Mouse (Mus musculus): ENCODE data around the gene Lama2.

The Lama2 gene

GRCm38 (mm10) chr10:27384636-27385035 lies 234.9 kb downstream of the Lama2 start:
- DNase-seq (ENCODE audit: low read depth, low spot score) = no peak

DNA sequence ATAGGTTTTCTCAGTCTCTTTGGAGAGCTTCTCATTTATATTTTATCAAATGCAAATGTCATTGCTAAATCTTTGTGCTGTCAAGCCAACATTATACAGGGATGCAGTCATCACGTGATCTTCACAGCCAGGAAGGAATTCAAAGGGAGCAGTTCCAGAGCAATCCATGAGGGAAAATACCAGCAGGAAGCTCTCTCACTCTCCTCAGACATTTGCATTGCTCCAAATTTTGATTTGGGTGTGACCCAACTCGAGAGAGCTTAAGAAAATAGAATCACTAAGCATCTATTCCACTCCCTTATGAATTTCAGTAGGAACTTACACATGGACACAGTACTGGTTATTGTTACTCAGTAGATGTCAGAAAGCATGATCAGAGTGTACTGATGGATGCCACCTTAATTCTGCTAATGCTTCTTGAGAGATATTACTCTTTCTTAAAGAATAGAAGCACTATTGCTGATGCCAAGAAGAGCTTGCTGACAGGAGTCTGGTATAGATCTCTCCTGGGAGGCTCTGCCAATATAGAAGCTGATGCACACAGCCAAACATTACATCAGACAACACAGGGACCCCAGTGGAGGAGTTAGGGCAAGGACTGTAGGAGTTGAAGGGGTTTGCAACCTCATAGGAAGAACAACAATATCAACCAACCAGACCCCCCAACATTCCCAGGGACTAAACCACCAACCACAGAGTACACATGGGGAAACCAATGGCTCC lies 236.5 kb downstream of the Lama2 start:
- no peak for DNase-seq (ENCODE audit: low read depth, low spot score)

GRCm38 (mm10) chr10:27378286-27378685 lies 241.3 kb downstream of the Lama2 start:
- DNase-seq (ENCODE audit: low read depth, low spot score) = no peak

DNA sequence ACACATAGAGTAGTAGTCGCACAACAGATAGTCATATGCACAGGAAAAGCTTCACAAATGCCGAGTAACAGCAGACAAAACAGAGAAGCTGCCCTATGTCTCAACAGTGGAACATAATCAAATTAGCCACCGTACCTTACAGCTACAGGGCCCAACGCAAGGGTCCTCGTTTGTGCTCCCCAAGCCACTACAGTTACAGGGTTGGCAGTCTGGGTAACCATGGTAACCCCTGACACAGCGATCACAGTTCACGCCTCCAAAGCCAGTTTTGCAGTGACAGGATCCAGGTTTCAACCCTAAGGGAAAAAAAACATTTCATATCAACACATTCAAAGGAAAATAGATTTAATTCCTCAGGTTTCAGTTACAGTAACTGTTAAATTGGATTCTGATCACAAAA lies 275.3 kb downstream of the Lama2 start:
- DNase-seq (ENCODE audit: low read depth, low spot score) = no peak

DNA sequence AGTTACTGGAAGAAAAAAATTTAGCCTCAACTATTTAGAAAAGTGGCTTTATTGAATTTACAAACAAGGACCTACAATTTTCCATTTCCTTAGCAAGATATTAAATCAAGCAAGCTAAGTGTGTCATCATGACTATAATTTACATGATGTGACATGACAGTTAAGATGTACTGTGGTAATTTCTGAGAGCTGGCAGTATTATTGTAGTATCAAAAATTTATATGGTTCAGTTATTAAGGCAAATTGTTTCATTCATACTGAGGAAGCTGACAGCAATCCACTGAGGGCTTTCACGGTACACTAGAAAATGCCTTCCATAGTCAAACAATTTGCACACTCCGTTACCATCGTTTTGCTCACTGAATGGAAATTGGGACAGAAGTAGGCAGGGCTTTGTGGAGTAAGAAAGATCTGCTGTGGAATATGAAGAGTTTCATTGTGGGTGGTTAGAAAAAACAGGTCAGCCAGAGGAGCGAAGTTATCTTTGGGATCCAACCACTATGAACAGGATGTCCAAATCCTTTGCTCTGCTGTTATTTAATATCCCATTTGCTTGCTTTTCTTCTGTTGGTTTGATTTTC lies 297.1 kb downstream of the Lama2 start:
- no peak for DNase-seq (ENCODE audit: low read depth, low spot score)

GRCm38 (mm10) chr10:27307444-27307843 lies 312.1 kb downstream of the Lama2 start:
- DNase-seq (ENCODE audit: low read depth, low spot score) = no peak

- no peak for DNase-seq (ENCODE audit: low read depth, low spot score)
These were observed 314.3 kb downstream of the Lama2 start for GRCm38 (mm10) chr10:27305301-27305700.

- DNase-seq (ENCODE audit: low read depth, low spot score) = no peak
These were observed 334.3 kb downstream of the Lama2 start for GRCm38 (mm10) chr10:27285098-27285860.

GRCm38 (mm10) chr10:27267432-27267831 lies 352.1 kb downstream of the Lama2 start:
- DNase-seq (ENCODE audit: low read depth, low spot score) = no peak

DNA sequence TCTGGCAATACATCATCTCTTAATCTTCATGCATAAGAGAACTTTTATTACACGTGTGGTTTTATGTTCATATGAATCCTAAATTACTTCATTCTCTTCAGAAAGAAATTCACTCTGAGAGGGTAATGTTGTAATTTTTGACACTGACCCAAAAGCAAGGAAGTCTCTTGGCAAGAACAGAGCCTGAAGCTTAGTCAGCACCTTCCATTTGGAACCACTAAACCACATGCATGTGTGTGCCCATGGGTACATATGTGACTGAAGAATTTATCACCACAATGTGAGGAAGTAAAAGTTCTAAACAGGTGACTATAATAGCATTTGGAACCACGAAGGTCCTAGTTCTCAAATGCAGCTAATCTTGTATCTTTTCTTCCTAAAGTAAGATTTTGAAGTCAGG lies 353.7 kb downstream of the Lama2 start:
- no peak for DNase-seq (ENCODE audit: low read depth, low spot score)

- no peak for DNase-seq (ENCODE audit: low read depth, low spot score)
These were observed 354.8 kb downstream of the Lama2 start for GRCm38 (mm10) chr10:27264713-27265112.

- no peak for DNase-seq (ENCODE audit: low read depth, low spot score)
These were observed 369.8 kb downstream of the Lama2 start for GRCm38 (mm10) chr10:27249741-27250140.

DNA sequence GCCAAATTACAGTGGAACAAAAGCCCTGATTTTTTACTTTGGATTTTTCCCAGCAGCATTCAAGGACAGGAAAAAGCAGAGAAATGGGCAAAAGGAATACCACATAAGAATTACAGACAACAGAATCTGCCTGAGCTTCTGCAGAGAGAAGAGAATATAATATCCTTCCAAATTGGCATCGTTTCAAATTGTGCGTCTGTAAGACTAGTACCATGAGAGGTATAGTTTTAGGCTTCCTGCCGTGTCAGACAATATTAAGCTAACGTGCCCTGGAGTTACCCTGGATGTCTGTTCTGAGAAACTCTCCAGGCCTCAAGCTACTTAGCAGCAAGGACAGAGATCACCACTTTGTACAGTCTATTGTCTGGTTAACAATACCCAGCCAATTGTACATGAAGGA lies 384.8 kb downstream of the Lama2 start:
- DNase-seq (ENCODE audit: low read depth, low spot score) = no peak

- no peak for DNase-seq (ENCODE audit: low read depth, low spot score)
These were observed 386.0 kb downstream of the Lama2 start for GRCm38 (mm10) chr10:27233577-27233976.

DNA sequence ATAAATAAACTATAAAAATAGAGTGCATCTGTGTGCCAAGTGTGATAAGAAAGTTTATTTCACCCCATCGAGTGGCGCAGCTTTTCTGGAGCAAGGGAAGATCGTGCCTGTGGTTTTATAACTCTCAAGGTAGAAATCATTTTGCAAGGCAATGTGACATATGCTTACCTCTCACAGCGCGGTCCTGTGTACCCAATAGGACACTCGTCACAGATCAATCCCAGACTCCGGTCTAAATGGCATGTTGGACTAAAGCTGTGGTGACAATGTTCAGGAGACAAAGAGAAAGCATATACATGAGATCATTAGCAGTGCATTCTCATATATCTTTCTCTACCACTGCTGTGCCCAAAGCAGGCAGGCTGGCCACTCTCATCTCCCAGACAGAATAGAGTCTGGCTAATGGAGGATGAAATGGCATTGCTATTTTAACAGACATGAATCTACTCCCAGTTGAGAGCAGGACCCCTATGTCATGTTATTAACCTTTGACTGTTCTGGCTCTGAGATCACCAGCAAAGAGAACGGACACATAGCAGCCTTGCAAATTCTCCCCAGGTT lies 395.7 kb downstream of the Lama2 start:
- no peak for DNase-seq (ENCODE audit: low read depth, low spot score)

DNA sequence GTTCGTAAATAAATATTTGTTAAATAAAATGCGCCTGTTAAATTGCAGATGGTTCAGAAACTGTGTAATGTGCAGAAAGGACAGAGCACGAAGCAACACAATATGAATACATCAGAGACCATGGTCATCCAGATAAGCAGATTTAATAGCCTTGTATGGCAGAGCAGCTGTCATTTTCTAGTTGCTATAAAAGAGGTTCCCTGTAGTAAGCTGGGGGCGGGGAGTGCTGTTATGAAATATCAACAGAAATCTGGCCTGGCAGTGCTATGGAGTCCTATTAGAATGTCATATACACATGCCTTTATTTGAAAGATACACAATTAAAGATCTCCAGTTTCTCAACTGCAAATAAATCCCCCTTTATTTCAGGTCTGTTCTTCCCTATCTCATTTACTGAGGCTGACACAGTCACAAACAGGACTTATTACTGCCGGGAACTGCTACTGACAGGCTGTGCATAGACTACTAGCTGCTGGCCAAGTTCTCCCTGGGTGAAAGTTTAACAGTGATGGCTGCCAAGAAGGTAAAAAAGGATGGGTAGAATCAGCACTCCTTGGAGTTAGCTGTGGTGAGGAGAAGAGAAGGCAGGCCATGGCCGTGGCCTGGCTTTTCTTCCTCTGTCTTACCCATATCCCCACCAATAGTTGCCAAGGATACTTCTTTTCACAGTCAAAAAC lies 396.8 kb downstream of the Lama2 start:
- DNase-seq (ENCODE audit: low read depth, low spot score) = no peak

DNA sequence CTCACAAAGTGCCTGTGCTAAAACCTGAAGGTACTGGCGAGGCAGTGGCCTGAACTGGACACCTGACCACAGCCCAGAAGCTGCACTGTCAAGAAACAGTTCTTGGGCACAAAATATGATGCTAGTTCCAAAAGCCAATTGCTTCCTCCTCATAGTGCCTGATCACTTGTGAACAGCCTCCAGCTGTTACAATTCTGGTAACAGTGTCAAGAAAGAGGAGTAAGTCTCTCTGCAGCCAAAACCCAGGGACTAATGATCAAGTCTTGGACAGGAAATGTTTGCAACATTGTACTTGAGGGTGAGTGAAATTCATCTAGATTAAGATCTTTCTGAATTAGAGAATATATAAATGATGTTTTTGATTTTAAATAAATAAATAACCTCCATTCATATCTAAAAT lies 399.9 kb downstream of the Lama2 start:
- DNase-seq (ENCODE audit: low read depth, low spot score) = no peak

- no peak for DNase-seq (ENCODE audit: low read depth, low spot score)
These were observed 412.2 kb downstream of the Lama2 start for GRCm38 (mm10) chr10:27207320-27207719.

- no peak for DNase-seq (ENCODE audit: low read depth, low spot score)
These were observed 421.1 kb downstream of the Lama2 start for GRCm38 (mm10) chr10:27198443-27198842.

GRCm38 (mm10) chr10:27193986-27194908 lies 425.3 kb downstream of the Lama2 start:
- no peak for DNase-seq (ENCODE audit: low read depth, low spot score)

Data from A20 (cell line).